Mouse (Mus musculus) lung, adult 2 months (tissue): ENCODE data around the gene Dclk3. TPM values are rescaled to one million over a fixed set of nuclear protein-coding genes. Genes with fewer than 3 reads are reported as not detected.

Experiments used
- DNase-seq: peaks from one replicate; pipeline ENCODE4 v3.0.0; 2022
- H3K4me1 ChIP-seq: fragments of 200-500 bp; 2 replicates; pipeline ENCODE4 v1.6.1; 2011; ENCODE audit warnings: low read length; ENCODE audit not compliant: control insufficient read depth, insufficient read depth
- H3K4me3 ChIP-seq: fragments of 200-500 bp; replicated peaks from 2 replicates; pipeline ENCODE3; 2011; ENCODE audit warnings: low read depth, mild to moderate bottlenecking, control low read depth, low read length; ENCODE audit errors: extremely low read depth
- CTCF ChIP-seq: fragments of 200-500 bp; IDR thresholded peaks from 2 replicates; pipeline ENCODE4 v1.5.1; 2011; ENCODE audit warnings: mild to moderate bottlenecking, low read length, control low read depth; ENCODE audit not compliant: insufficient read depth
- POLR2A ChIP-seq: fragments of 200-500 bp; IDR thresholded peaks from 2 replicates; pipeline ENCODE4 v1.6.1; 2011; ENCODE audit warnings: low read depth, mild to moderate bottlenecking, control low read depth, low read length, borderline replicate concordance; ENCODE audit errors: extremely low read depth
- WGBS: fragments of 180-500 bp; shearing (Covaris S2); methylation state at CpG from one replicate; pipeline ENCODE4 v1.1.7; 2018; 5-methylcytosine and 5-hydroxymethylcytosine counted together
- polyA plus RNA-seq: library from polyadenylated mRNA; depleted of rRNA; stranded (reverse); fragments of >200 nt; gene quantifications from 2 replicates; pipeline ENCODE4 v1.2.3, GENCODE M21; 2012

Dclk3 gene
- polyA plus RNA-seq, 1 experiment: 0.98 TPM

- DNase-seq: no peak
- TF ChIP-seq POLR2A (no peak), CTCF (no peak)
- 68% methylated on average over 10 of the region's 10 CpGs for WGBS
- no peak overlapping the region for H3K4me3 ChIP-seq
- no peaks in the 10 kb centered on the region for H3K4me1 ChIP-seq
These were observed 18.5 kb downstream of the Dclk3 start for GRCm38 (mm10) chr9:111457176-111457935.

- TF ChIP-seq CTCF (no peak), POLR2A (no peak)
- 70% methylated on average over 4 of the region's 4 CpGs for WGBS
- no peak for DNase-seq
- Histone ChIP-seq H3K4me3 (no peak overlapping the region), H3K4me1 (no peaks in the 10 kb centered on the region)
These were observed 19.0 kb downstream of the Dclk3 start for GRCm38 (mm10) chr9:111457936-111458310.

- 49% methylated on average over 8 of the region's 8 CpGs for WGBS
- H3K4me1 ChIP-seq: no peaks in the 10 kb centered on the region
- H3K4me3 ChIP-seq: no peak overlapping the region
- TF ChIP-seq CTCF: no peak
- TF ChIP-seq POLR2A: no peak
- DNase-seq: no peak
These were observed 20.6 kb downstream of the Dclk3 start for GRCm38 (mm10) chr9:111459466-111459865.

GRCm38 (mm10) chr9:111460201-111460814, 21.4 kb downstream of the Dclk3 start:
- TF ChIP-seq CTCF (no peak), POLR2A (no peak)
- no peak for DNase-seq
- H3K4me3 ChIP-seq: no peak overlapping the region
- 39% methylated on average over 6 of the region's 6 CpGs for WGBS
- H3K4me1 ChIP-seq: no peaks in the 10 kb centered on the region

- no peaks in the 10 kb centered on the region for H3K4me1 ChIP-seq
- no peak for DNase-seq
- TF ChIP-seq POLR2A (no peak), CTCF (no peak)
- no peak overlapping the region for H3K4me3 ChIP-seq
- WGBS: 83% methylated on average over 10 of the region's 10 CpGs
These were observed 22.7 kb downstream of the Dclk3 start for GRCm38 (mm10) chr9:111461415-111462103.

GRCm38 (mm10) chr9:111465666-111466065, 26.8 kb downstream of the Dclk3 start:
- WGBS: 92% methylated on average over 6 of the region's 6 CpGs
- no peaks in the 10 kb centered on the region for H3K4me1 ChIP-seq
- H3K4me3 ChIP-seq: no peak overlapping the region
- TF ChIP-seq CTCF (no peak), POLR2A (no peak)
- DNase-seq: no peak

- Histone ChIP-seq H3K4me3 (no peak overlapping the region), H3K4me1 (no peaks in the 10 kb centered on the region; the same call in 1 of the 2 replicates)
- DNase-seq: no peak
- 61% methylated on average over 21 of the region's 21 CpGs for WGBS
- TF ChIP-seq CTCF (no peak), POLR2A (no peak)
These were observed 35.0 kb downstream of the Dclk3 start for GRCm38 (mm10) chr9:111473686-111474457.

- no peak for TF ChIP-seq CTCF
- no peak for TF ChIP-seq POLR2A
- 74% methylated on average over 3 of the region's 3 CpGs for WGBS
- Histone ChIP-seq H3K4me3 (no peak overlapping the region), H3K4me1 (no peaks in the 10 kb centered on the region; the same call in 1 of the 2 replicates)
- DNase-seq: no peak
These were observed 35.5 kb downstream of the Dclk3 start for GRCm38 (mm10) chr9:111474458-111474745.

GRCm38 (mm10) chr9:111475281-111475680, 36.4 kb downstream of the Dclk3 start:
- TF ChIP-seq POLR2A (no peak), CTCF (no peak)
- no peaks in the 10 kb centered on the region; the same call in 1 of the 2 replicates for H3K4me1 ChIP-seq
- WGBS: 90% methylated on average over 3 of the region's 3 CpGs
- DNase-seq: no peak
- no peak overlapping the region for H3K4me3 ChIP-seq

- no peak for DNase-seq
- TF ChIP-seq CTCF (no peak), POLR2A (no peak)
- 84% methylated on average over 4 of the region's 4 CpGs for WGBS
These were observed 37.1 kb downstream of the Dclk3 start for GRCm38 (mm10) chr9:111475973-111476372.

More at GRCm38 (mm10) chr9:111475973-111476372, 37.1 kb downstream of the Dclk3 start:
- Histone ChIP-seq H3K4me3 (no peak overlapping the region), H3K4me1 (no peaks in the 10 kb centered on the region; the same call in 1 of the 2 replicates)
